Mouse (Mus musculus) heart, adult 2 months (tissue): ENCODE measurements around the gene Gm17651.

Experiments
- CTCF ChIP-seq: fragments of 200-600 bp; IDR thresholded peaks from 2 replicates; pipeline ENCODE4 v1.8.1; 2022; ENCODE audit warnings: antibody characterized with exemption, mild to moderate bottlenecking, moderate library complexity
- POLR2A ChIP-seq: fragments of 200-500 bp; IDR thresholded peaks from 2 replicates; pipeline ENCODE4 v1.6.1; 2011; ENCODE audit warnings: mild to moderate bottlenecking, low read depth, low read length, control low read depth; ENCODE audit not compliant: insufficient read depth

- no peak for TF ChIP-seq CTCF
- no peak for TF ChIP-seq POLR2A
Observed at GRCm38 (mm10) chr3:97678416-97678815, 3.9 kb upstream of the Gm17651 start.
